Mouse (Mus musculus): ENCODE results near the gene Prkacb. TPM values are rescaled to one million over a fixed set of nuclear protein-coding genes. Genes with fewer than 3 reads are reported as not detected.
"Not testable (repeated sequence)": the region's sequence is repeated elsewhere in the genome, so short reads cannot be mapped to it uniquely, and the experiment has no call there.

The Prkacb gene
- total RNA-seq, 2 experiments from 2014 or later = 425 to 476 TPM

DNA sequence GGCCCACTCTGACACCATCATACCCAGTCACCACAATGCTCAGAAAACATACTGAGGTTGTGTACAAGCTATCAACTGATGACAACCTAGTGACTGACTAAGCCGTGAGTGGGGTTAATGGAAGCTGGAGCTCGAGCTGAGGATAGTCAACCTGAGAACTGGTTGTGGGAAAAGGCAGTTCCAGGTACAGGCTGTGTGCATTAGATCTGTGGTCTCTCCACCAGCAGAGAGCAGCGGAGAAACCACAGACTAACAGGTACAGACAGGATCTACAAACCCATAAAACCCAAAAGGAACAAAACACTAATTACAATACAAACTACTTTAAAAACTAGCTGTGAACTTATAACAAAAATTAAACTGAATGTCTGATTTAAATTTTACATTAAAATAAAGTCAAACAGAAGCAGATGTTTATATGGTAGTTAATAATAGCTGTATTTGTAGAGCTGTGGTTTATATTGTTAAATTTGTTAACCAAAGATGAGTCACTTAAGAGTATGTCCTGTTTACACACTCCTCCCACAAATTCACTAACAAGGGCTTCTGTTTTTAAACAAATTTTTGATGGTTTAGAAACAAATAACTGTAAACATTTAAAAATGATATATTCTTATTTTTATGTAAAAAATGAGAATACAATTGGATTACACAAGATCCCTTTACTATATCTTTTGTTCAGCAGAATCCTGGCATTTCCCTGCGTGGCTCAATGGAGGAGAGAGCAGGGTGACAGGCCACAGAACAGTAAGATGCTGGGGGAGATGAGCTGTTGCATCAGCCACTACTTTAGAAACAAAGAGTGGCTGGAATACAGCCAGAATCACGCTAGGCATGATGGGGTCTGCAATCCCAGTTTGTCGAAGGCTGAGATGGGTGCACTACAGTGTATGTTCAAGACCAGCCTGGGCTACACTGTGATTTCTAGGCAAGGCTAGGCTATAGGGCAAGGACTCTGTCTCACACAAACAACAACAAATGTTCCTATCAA lies 54.5 kb downstream of the Prkacb start:
- intact Hi-C loops (cut with DNase I) = no loop called here
- no peak for TF ChIP-seq CTCF (IDR thresholded peaks at IDR 0.05)
- peak overlapping the region; percentile 50; the same call in 1 of the 2 replicates for H3K27ac ChIP-seq
- H3K4me3 ChIP-seq = no peak overlapping the region
- DNase-seq (ENCODE audit: extremely low spot score in 1 of 2, low spot score in 2 of 2) = no peak

DNA sequence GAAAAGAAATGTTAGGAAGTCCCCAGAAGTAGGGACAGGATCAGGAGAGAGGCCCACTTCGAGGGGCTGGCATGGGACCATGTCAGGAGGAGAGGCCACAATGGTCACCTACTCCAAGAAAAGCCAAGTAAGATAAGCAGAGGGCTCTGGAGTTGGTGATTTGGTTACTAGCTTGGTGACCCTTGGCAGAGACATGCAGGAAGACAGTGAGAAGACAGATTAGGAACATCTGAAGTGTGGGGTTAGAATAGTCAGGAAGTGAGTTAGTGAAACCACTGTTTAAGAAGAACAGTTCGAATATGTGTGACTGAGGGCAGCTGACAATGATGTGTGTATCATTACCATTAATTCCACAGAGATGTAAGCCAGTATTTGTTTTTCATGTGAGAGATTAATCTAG lies 58.5 kb downstream of the Prkacb start:
- Histone ChIP-seq H3K27ac (no peak overlapping the region), H3K4me3 (no peak overlapping the region)
- intact Hi-C loops (cut with DNase I) = no loop called here
- no peak for DNase-seq (ENCODE audit: extremely low spot score in 1 of 2, low spot score in 2 of 2)
- no peak for TF ChIP-seq CTCF (IDR thresholded peaks at IDR 0.05)

DNA sequence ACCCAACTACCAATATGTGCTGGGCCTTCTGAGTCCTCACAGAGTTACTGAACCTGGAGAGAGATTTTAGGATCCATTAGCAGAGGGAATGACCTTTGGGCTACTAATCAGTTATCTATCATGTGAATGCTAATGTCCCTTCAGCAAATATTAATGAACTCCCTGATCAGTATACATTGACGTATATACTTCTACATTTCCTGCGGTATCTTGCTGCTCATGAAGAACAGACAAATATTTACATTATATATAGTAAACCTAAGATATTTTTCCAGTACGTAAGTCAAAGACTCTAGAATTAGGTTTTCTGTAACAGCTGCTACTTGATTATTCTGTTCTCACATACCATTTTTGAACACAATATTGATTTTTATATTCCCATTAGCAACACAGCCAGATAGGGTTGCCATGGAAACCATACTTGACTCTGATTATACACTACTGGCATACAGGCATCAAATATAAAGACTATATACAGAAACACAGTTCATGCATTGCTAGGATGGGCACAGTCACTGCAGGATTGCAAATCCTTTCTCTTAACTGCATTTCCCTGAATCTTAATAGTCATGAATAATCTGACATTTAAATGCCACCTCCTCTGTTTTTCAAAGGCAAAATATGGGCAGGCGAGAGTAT lies 71.1 kb downstream of the Prkacb start:
- intact Hi-C loops (cut with DNase I) = no loop called here
- Histone ChIP-seq H3K27ac (peak overlapping the region; percentile 13; the same call in 1 of the 2 replicates), H3K4me3 (no peak overlapping the region)
- DNase-seq (ENCODE audit: extremely low spot score in 1 of 2, low spot score in 2 of 2) = no peak
- TF ChIP-seq CTCF (IDR thresholded peaks at IDR 0.05) = no peak

DNA sequence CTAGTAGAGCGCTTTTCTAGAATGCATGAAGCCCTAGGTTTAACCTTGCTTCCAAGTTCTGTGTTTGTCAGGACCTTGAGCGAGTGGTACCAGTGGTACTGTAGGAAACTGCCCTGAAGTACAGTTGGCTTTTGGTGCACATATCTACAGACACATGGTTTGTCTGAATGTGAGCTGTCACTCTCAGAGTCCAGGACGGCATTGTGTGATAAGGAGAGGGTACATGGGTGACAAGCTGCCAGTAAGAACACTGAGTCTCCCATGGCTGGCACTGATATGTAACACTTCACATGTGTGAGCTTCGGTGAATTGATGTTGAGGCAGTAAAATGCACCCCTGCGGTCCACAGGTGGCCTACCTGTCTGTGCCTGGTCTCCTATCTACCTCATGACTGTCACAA lies 71.6 kb downstream of the Prkacb start:
- intact Hi-C loops (cut with DNase I) = no loop called here
- DNase-seq (ENCODE audit: extremely low spot score in 1 of 2, low spot score in 2 of 2) = no peak
- no peak overlapping the region for H3K4me3 ChIP-seq
- no peak overlapping the region for H3K27ac ChIP-seq
- no peak for TF ChIP-seq CTCF (IDR thresholded peaks at IDR 0.05)

DNA sequence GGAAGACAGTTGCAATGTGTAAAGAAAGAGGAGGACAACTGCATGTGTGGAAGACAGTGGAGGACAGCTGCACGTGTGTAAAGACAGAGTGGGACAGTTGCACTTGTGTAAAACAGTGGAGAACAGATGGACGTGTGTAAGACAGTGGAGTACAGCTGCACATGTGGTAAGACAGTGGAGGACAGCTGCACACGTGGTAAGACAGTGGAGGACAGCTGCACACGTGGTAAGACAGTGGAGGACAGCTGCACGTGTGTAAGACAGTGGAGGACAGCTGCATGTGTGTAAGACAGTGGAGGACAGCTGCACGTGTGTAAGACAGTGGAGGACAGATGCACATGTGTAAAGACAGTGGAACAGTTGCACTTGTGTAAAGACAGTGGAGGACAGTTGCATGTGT lies 76.6 kb downstream of the Prkacb start:
- intact Hi-C loops (cut with DNase I); H3K27ac ChIP-seq; H3K4me3 ChIP-seq; DNase-seq (ENCODE audit: extremely low spot score in 1 of 2, low spot score in 2 of 2): not testable (repeated sequence)

DNA sequence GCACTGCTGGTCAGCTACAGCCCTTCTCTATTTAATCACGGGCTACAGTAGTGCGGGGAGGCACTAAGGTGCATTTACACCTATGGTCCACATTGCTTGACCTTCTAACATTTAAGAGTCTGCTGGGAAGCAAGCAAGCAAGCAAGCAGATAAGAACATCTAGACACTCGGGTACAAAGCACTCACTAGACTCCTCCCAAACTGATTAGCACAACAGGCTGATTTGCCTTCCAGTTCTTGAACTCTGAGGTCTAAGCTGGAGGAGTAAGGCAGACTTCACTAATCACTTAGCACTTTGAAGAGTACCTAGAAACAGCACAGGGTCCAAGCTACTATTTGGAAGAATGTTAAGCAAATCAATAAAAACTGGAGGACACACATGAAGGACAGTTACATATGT lies 77.1 kb downstream of the Prkacb start:
- no peak for DNase-seq (ENCODE audit: extremely low spot score in 1 of 2, low spot score in 2 of 2)
- no peak for TF ChIP-seq CTCF (IDR thresholded peaks at IDR 0.05)
- Histone ChIP-seq H3K4me3 (no peak overlapping the region), H3K27ac (peak overlapping the region; percentile 40; the same call in 1 of the 2 replicates)
- intact Hi-C loops (cut with DNase I) = no loop called here

DNA sequence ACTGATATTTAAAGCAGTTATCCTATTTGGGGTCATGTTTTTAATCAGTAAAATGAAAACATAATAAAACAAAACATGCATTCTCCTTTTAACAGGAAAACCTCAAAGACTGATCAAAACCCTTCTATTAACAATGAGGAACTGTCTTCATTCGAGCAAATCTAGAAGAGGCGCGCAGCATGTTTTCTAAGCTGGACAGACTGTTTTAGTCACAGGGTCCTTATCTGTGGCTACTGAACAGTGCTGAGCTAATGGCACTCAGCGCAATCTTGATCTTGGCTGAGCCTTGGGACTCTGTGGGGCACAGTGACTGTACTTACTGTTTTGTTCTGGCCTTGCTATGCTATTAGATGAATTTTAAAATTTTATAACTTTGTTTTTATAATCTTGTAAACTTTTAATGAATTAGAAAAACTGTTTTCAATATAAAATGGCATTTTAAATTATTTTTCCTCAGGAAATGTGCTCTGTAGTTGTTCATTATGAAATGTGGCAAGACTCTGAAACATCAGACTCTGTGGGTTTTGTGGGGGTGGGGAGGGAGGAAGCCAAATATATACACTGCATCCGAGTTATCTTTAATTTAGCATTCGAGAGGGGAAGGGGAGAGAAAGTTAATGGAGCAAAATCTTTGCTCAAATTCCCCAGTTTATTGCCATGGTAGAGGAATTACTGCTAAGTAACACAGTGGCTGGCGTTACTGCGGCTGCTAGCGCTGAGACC lies 77.7 kb downstream of the Prkacb start:
- peak overlapping the region; percentile 48; the same call in 1 of the 2 replicates for H3K27ac ChIP-seq
- DNase-seq (ENCODE audit: extremely low spot score in 1 of 2, low spot score in 2 of 2) = no peak
- intact Hi-C loops (cut with DNase I) = no loop called here
- no peak for TF ChIP-seq CTCF (IDR thresholded peaks at IDR 0.05)
- no peak overlapping the region for H3K4me3 ChIP-seq

DNA sequence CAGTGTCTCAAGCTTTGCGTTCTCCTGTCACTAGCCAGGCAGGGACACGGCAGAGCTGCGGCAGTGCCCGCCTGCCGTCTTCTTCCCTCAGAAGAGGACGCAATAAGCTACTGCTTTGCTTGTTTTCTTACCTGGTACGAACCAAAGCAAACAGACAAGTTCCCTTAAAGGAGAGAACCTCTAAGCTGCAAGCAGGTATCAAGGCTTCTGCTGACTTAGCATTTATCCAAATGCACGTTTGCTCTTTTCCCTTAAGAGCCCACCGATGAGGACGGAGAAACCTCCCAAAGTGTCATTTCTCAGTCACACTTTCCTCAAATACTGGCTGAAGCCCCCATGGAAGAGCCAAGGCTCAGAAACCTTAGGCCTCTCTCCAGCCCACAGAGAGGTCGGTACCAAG lies 81.3 kb downstream of the Prkacb start:
- Histone ChIP-seq H3K4me3 (no peak overlapping the region), H3K27ac (no peak overlapping the region; the same call in 1 of the 2 replicates)
- TF ChIP-seq CTCF (IDR thresholded peaks at IDR 0.05) = no peak
- no peak for DNase-seq (ENCODE audit: extremely low spot score in 1 of 2, low spot score in 2 of 2)
- intact Hi-C loops (cut with DNase I) = no loop called here

DNA sequence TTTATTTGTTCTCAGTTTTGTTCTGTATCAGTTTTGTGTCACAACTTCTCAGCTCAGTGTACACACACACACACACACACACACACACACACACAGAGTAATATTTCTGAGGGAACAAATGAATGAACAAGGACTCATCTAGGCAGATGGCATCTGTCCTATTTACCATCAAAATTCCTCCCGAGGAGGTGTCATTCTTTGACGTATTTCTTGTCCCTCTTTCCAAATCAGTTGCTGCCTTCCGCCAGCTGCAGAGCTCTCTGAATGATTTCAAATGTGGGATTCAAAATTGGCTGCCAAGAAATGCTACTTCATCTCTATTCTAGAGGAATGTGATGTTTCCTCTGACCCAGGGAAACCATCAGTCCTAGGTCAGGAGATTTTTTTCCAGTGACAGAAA lies 89.8 kb downstream of the Prkacb start:
- H3K4me3 ChIP-seq = no peak overlapping the region
- peak in 1 of 2 experiments; percentile 25 for DNase-seq (ENCODE audit: extremely low spot score in 1 of 2, low spot score in 2 of 2)
- intact Hi-C loops (cut with DNase I) = loop anchor here (5.0 kb wide), 1 partner anchor 156 kb away; no protein-coding TSS in a partner anchor
- TF ChIP-seq CTCF (IDR thresholded peaks at IDR 0.05) = no peak
- peak overlapping the region; percentile 62; the same call in 1 of the 2 replicates for H3K27ac ChIP-seq

DNA sequence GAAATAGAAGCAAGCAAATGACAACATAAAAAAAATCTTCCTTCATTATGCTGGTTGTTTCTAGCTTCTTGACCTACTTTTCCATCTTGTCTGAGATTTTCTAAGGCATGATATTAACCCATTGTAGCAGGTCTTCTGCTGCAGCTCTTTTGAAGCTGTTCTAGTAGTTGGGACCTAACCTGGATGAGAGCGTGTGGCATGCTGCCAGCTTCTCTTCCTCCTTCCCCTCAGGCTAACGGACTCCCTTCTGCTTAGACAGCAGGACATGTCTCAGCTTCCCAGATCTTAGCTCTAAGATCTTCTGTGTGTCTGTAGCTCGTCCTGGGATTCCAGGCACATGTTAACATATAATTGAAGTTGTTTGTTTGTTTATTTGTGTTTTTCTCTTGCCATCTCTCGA lies 93.1 kb downstream of the Prkacb start:
- no peak for DNase-seq (ENCODE audit: extremely low spot score in 1 of 2, low spot score in 2 of 2)
- H3K4me3 ChIP-seq = no peak overlapping the region
- intact Hi-C loops (cut with DNase I) = loop anchor here (5.0 kb wide), 1 partner anchor 152 kb away; no protein-coding TSS in a partner anchor
- TF ChIP-seq CTCF (IDR thresholded peaks at IDR 0.05) = no peak
- H3K27ac ChIP-seq = peak overlapping the region; percentile 78; the same call in 1 of the 2 replicates

DNA sequence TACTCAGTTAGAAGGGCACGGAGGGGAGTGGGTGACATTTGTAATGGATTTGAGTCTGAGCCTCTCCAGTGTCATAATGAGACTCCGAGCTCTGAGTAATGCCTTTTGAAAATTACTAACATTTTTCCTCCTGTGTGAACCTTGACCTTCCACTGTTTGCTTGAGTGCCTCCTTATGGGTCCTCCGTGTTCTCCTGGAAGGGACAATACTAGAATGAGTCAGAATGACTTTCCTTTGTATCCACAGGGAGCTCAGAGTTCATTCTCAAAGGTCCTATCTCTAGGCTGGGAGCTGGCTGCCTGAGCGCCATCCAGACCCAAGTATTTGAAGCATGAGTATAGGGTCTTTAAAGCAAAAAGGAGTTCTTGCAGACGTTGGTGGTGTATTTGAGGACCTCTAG lies 94.5 kb downstream of the Prkacb start:
- no peak for DNase-seq (ENCODE audit: extremely low spot score in 1 of 2, low spot score in 2 of 2)
- intact Hi-C loops (cut with DNase I) = no loop called here
- H3K27ac ChIP-seq = peak overlapping the region; percentile 78; the same call in 1 of the 2 replicates
- no peak for TF ChIP-seq CTCF (IDR thresholded peaks at IDR 0.05)
- no peak overlapping the region for H3K4me3 ChIP-seq

All from left cerebral cortex, adult 2 months (tissue).